Mouse (Mus musculus) brain, embryonic 14.5 days (tissue): ENCODE measurements around the gene Trio.

ENCODE experiments used
- CTCF ChIP-seq: fragments of 200-500 bp; IDR thresholded peaks from 2 replicates; pipeline ENCODE4 v1.5.1; 2012; ENCODE audit warnings: inconsistent platforms, mild to moderate bottlenecking, moderate library complexity, borderline replicate concordance; ENCODE audit not compliant: insufficient read depth, insufficient read length; ENCODE audit errors: extremely low read depth
- POLR2A ChIP-seq: fragments of 200-500 bp; IDR thresholded peaks from 2 replicates; pipeline ENCODE4 v1.6.1; 2012; ENCODE audit warnings: mild to moderate bottlenecking, inconsistent platforms, borderline replicate concordance; ENCODE audit not compliant: poor library complexity, insufficient read depth, insufficient read length, severe bottlenecking; ENCODE audit errors: extremely low read depth

DNA sequence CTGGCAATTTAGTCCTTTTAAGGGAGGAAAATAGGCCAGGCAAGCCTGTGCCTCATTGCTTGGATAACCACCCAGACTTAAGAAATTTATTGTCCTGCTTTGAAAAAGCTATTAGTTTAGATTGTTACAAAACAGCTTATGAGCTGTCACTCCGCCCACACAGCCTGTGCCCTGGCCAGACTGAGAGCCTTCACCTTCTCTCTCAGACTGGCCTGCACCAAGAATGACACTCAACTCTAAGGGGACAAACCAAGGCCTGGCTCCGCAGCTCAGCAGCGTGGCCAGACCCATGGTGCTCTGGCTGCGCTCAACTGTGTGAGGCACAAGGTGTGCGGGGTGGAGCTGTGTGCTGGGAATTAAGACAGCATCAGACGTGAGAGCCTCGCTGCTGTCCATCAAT is 254.1 kb downstream of the Trio start:
- TF ChIP-seq CTCF (no peak), POLR2A (no peak)
